Mouse (Mus musculus) ES-E14 (cell line): ENCODE data around the gene Atp5mpl.

Source experiments
- CHD2 ChIP-seq: IDR thresholded peaks from 2 replicates; pipeline ENCODE4 v1.6.1; 2014; ENCODE audit warnings: mild to moderate bottlenecking, low read depth, low read length, inconsistent platforms
- HCFC1 ChIP-seq: IDR thresholded peaks from 2 replicates; pipeline ENCODE4 v1.6.1; 2012; ENCODE audit warnings: low read length, inconsistent platforms, borderline replicate concordance; ENCODE audit not compliant: insufficient read depth
- MAFK ChIP-seq: IDR thresholded peaks from 2 replicates; pipeline ENCODE4 v1.6.1; 2014; ENCODE audit warnings: mild to moderate bottlenecking, low read depth, low read length, inconsistent platforms; ENCODE audit not compliant: insufficient read depth
- ZC3H11A ChIP-seq: IDR thresholded peaks from 2 replicates; pipeline ENCODE4 v1.6.1; 2012; ENCODE audit warnings: low read depth, mild to moderate bottlenecking, inconsistent platforms, low read length, borderline replicate concordance
- ZNF384 ChIP-seq: IDR thresholded peaks from 2 replicates; pipeline ENCODE4 v1.6.1; 2012; ENCODE audit warnings: low read depth, low read length, inconsistent platforms

- no peak for TF ChIP-seq HCFC1
- TF ChIP-seq MAFK = no peak
- TF ChIP-seq ZNF384 = no peak
- no peak for TF ChIP-seq ZC3H11A
- no peak for TF ChIP-seq CHD2
These were observed 49.6 kb upstream of the Atp5mpl start for GRCm38 (mm10) chr12:112016346-112016745.
